Mouse (Mus musculus) ES-Bruce4 (cell line): Measurements from ENCODE around the gene Drg1.
"Not testable (repeated sequence)": the region's sequence is repeated elsewhere in the genome, so short reads cannot be mapped to it uniquely, and the experiment has no call there.

Source experiments
- CTCF ChIP-seq: IDR thresholded peaks from one replicate; pipeline ENCODE4 v1.8.1; 2011; ENCODE audit warnings: low read depth, low read length
- EP300 ChIP-seq: IDR thresholded peaks from 2 replicates; pipeline ENCODE4 v1.6.1; 2011; ENCODE audit warnings: low read depth, low read length; ENCODE audit not compliant: insufficient read depth
- POLR2A ChIP-seq: IDR thresholded peaks from one replicate; pipeline ENCODE4 v1.8.1; 2011; ENCODE audit warnings: low read length; ENCODE audit not compliant: insufficient read depth

DNA sequence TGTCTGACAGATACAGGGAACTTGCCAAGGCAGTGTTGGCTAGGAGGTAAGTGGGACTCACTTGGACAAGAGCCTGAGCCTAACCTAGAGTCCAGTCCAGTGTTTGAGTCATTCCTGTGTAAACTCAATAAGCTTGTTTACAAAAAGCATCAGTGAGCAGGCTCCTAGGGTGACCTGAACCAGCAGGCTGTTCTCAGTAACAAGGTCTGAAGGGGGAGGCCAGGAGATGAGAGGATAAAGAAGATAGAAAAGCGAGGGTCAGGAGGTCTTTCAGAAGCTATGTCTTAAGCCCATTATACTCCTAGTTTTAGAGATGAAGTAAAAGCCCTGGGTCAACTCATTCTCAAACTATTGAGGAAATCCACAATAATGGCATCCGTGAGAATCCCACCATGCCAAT is 104.8 kb downstream of the Drg1 start:
- TF ChIP-seq EP300, CTCF, POLR2A: not testable (repeated sequence)
